Mouse (Mus musculus) kidney, embryonic 16.5 days (tissue): ENCODE data around the gene Spock2. TPM values are rescaled to one million over a fixed set of nuclear protein-coding genes. Genes with fewer than 3 reads are reported as not detected.
"Not testable (repeated sequence)": the region's sequence is repeated elsewhere in the genome, so short reads cannot be mapped to it uniquely, and the experiment has no call there.

Source experiments
- ATAC-seq: fragments of 200-750 bp; cut with Nextera tagmentation; 2 replicates; pipeline ENCODE4 v1.8.0; 2017; ENCODE audit warnings: moderate TSS enrichment; ENCODE audit not compliant: low FRiP score, low TSS enrichment
- H3K27ac ChIP-seq: fragments of 300-500 bp; sonication (generic); 2 replicates; pipeline ENCODE4 v1.5.1; 2014; ENCODE audit warnings: low read length
- H3K27me3 ChIP-seq: fragments of 300-500 bp; sonication (generic); 2 replicates; pipeline ENCODE4 v1.6.1; 2014; ENCODE audit warnings: low read length, control low read depth, mixed read lengths; ENCODE audit not compliant: insufficient read depth
- H3K36me3 ChIP-seq: fragments of 300-500 bp; sonication (generic); 2 replicates; pipeline ENCODE4 v1.6.1; 2014; ENCODE audit warnings: low read length, control low read depth, mixed read lengths; ENCODE audit not compliant: insufficient read depth
- H3K4me1 ChIP-seq: fragments of 300-500 bp; sonication (generic); 2 replicates; pipeline ENCODE4 v1.6.1; 2014; ENCODE audit warnings: low read length, control low read depth, mixed read lengths; ENCODE audit not compliant: insufficient read depth
- H3K4me2 ChIP-seq: fragments of 300-500 bp; sonication (generic); replicated peaks from 2 replicates; pipeline ENCODE4 v1.6.1; 2014; ENCODE audit warnings: low read depth, low read length
- H3K4me3 ChIP-seq: fragments of 300-500 bp; sonication (generic); 2 replicates; pipeline ENCODE4 v1.5.1; 2014; ENCODE audit warnings: mild to moderate bottlenecking, low read length
- H3K9ac ChIP-seq: fragments of 300-500 bp; sonication (generic); replicated peaks from 2 replicates; pipeline ENCODE4 v1.6.1; 2014; ENCODE audit warnings: low read length
- H3K9me3 ChIP-seq: fragments of 300-500 bp; sonication (generic); 2 replicates; pipeline ENCODE4 v1.6.1; 2016; ENCODE audit warnings: low read length, control low read depth
- WGBS: fragments of 180-500 bp; shearing (Covaris S2); extraction: QIAGEN DNeasy Blood & Tissue Kit; methylation state at CpG from one replicate; pipeline ENCODE4 v1.1.7; 2014; 5-methylcytosine and 5-hydroxymethylcytosine counted together
- polyA plus RNA-seq: library from polyadenylated mRNA; unstranded; fragments of >200 nt; fragmentation: Nextera tagmentation; extraction: Ambion mirVana; gene quantifications from 2 replicates; pipeline ENCODE4 v1.2.1, GENCODE M21; 2015

Spock2 gene
- polyA plus RNA-seq, 1 experiment from 2014 or later: 47.1 TPM

DNA sequence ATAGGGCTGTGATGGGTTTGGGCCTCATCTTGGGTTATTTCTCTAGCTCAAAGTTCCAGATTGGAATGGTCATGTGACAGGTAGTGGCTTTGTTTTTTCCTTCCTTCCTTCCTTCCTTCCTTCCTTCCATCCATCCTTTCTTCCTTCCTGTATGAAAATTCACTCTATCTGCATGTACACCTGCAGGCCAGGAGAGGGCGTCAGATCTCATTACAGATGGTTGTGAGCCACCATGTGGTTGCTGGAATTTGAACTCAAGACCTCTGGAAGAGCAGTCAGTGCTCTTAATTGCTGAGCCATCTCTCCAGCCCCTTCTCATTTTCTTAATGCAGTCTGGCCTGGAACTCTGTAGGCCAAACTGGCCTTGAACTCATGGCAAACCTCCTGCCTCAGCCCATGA, 30.0 kb downstream of the Spock2 start:
- not testable (repeated sequence) for H3K27ac ChIP-seq, H3K9ac ChIP-seq, H3K27me3 ChIP-seq, H3K4me2 ChIP-seq, H3K9me3 ChIP-seq, ATAC-seq, H3K36me3 ChIP-seq, H3K4me1 ChIP-seq, H3K4me3 ChIP-seq
- 52% methylated on average over 1 of the region's 1 CpGs for WGBS

DNA sequence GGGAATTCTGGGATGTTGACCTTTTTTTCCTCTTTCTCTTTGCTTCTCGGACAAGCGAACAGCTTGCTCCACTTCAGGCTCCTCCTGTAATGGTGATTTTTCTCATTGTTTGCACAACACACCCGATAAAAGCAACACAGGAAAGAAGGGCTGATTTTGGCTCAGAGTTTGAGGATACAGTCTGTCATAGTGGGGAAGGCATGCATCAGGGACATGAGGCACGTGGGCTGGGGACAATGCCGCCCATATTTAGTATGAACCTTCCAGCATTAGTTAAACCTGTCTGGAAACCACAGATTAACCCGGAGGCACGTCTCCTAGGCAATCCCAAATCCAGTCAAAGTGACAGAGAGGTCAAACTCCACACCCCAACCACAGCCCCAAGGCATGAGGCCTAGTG, 30.9 kb downstream of the Spock2 start:
- H3K4me1 ChIP-seq: peaks cover 7% of the 10 kb centered on the region
- WGBS: 67% methylated on average over 7 of the region's 7 CpGs
- H3K36me3 ChIP-seq: no peaks in the 10 kb centered on the region
- ATAC-seq: no peak
- no peaks in the 10 kb centered on the region for H3K9me3 ChIP-seq
- no peak overlapping the region for H3K9ac ChIP-seq
- H3K4me3 ChIP-seq: no peak overlapping the region
- H3K27me3 ChIP-seq: no peaks in the 10 kb centered on the region
- H3K4me2 ChIP-seq: no peak overlapping the region
- H3K27ac ChIP-seq: no peak overlapping the region

DNA sequence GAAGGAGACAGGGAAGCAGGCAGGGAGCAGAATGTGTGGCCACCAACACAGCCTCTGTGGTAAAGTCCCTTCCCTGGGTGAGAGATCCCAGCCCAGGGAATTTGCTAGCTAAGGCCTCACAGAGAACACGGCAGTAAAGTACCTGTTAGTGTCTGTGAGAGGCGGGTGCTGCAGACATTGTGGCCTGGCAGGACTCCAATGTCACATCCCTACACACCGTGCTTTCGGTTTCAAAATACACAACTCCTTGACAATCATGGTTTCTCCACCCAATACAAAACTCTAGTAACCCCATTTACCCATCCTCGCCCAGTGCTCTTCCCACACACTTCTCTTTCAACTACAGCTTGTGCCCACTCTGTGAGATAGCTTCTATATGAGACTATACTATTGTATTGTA, 32.7 kb downstream of the Spock2 start:
- no peak overlapping the region for H3K9ac ChIP-seq
- H3K4me2 ChIP-seq: no peak overlapping the region
- 76% methylated on average over 5 of the region's 5 CpGs for WGBS
- H3K27ac ChIP-seq: no peak overlapping the region
- no peaks in the 10 kb centered on the region for H3K36me3 ChIP-seq
- H3K4me1 ChIP-seq: peaks cover 5% of the 10 kb centered on the region
- H3K9me3 ChIP-seq: no peaks in the 10 kb centered on the region
- ATAC-seq: no peak
- H3K27me3 ChIP-seq: no peaks in the 10 kb centered on the region
- no peak overlapping the region for H3K4me3 ChIP-seq

DNA sequence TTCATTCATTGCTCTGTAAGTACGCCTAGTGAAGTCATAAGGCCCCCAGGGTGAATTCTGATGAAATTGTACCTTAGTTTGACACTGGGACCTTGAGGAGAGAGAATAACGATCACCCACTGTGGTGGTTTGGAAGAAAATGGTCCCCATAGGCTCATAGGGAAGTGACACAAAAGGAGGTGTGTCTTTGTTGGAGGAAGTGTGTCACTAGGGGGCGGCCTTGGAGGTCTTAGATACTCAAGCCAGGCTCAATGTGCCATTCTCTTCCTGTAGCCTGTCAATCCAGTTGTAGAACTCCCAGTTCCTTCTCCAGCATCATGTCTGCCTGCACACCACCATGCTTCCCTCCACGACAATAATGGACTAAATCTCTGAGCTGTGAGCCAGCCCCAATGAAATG, 34.7 kb downstream of the Spock2 start:
- no peak for ATAC-seq
- no peak overlapping the region for H3K27ac ChIP-seq
- H3K4me2 ChIP-seq: no peak overlapping the region
- 85% methylated on average over 4 of the region's 4 CpGs for WGBS
- H3K4me3 ChIP-seq: no peak overlapping the region
- H3K27me3 ChIP-seq: no peaks in the 10 kb centered on the region
- no peaks in the 10 kb centered on the region for H3K9me3 ChIP-seq
- no peak overlapping the region for H3K9ac ChIP-seq
- H3K36me3 ChIP-seq: no peaks in the 10 kb centered on the region
- H3K4me1 ChIP-seq: no peaks in the 10 kb centered on the region

DNA sequence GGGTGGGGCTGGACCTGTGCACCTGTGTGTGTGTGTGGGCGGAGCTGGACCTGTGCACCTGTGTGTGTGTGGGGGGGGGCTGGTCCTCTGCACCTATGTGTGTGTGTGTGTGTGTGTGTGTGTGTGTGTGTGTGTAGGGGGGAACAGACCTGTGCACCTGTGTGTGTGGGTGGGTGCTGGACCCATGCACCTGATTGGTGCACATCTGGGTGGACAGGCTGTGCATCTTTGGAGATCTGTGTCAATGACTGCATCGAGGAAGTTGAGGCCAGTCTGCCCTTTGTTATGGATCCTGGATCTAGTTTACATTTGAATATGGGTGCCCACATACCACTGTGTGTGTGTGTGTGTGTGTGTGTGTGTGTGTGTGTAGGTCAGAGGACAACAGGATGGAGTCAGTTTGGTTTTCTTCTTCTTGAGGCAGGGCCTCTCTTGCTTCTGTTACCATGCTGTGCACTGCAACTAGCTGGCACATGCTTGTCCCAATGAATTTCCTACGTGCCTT, 35.7 kb downstream of the Spock2 start:
- Histone ChIP-seq H3K4me1 (no peaks in the 10 kb centered on the region), H3K27ac (no peak overlapping the region), H3K27me3 (no peaks in the 10 kb centered on the region), H3K36me3 (no peaks in the 10 kb centered on the region), H3K4me3 (no peak overlapping the region), H3K9ac (no peak overlapping the region), H3K4me2 (no peak overlapping the region), H3K9me3 (no peaks in the 10 kb centered on the region)
- ATAC-seq: no peak
- WGBS: 90% methylated on average over 3 of the region's 3 CpGs

DNA sequence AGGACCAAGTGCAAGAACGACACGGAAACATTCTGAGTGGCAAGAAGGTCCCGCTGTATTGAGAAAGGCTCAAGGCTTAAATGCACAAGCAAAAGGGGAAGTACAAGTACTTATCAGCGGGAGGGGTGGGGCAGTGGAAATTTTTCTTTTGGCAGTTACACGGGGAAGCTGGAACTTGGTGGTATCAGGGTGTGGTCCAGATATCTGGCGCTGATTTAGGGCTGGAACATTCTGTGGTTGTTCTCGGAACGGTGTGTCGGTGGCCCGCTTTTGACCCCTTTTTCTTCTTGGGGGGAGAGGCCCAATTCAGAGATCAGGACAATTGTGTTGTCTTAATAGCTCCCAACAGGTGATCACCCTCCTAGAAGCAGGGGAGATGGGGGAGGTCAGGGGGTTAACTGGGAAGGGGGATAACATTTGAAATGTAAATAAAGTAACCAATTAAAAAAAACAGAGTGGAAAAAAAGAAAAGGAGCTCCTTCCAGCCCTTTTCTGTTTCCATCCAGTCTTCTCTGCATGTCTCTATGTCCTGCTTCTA, 41.6 kb downstream of the Spock2 start:
- not testable (repeated sequence) for H3K9ac ChIP-seq, H3K9me3 ChIP-seq, H3K27me3 ChIP-seq, H3K4me1 ChIP-seq, H3K36me3 ChIP-seq, H3K4me3 ChIP-seq, ATAC-seq, H3K4me2 ChIP-seq, H3K27ac ChIP-seq
- whole genome bisulfite sequencing: 63% methylated on average over 10 of the region's 10 CpGs

DNA sequence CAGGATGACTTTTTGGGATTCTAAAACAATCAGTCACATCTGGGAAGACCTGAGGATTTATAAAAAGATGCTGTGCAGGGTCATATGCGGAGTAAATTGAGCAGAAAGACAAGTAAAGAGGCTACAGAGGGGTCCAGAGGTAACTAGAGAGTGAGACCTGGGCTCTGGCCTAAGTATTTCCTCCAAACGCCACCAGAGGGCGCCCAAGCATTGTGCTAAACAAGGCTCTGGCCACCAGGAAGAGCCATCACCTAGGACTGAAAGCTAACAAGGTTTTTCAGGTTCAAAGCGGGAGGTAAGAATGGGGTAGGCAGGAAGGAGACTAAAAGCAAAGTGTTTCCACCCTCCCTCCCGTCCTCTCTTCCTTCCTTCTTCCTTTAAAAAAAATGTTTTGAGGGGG, 42.1 kb downstream of the Spock2 start:
- Histone ChIP-seq H3K9ac (no peak overlapping the region), H3K27me3 (no peaks in the 10 kb centered on the region), H3K4me1 (no peaks in the 10 kb centered on the region), H3K4me3 (no peak overlapping the region), H3K4me2 (no peak overlapping the region), H3K9me3 (no peaks in the 10 kb centered on the region), H3K36me3 (no peaks in the 10 kb centered on the region), H3K27ac (no peak overlapping the region)
- ATAC-seq: 0 out of 2 replicates have a peak, but pooled peaks have one; percentile 67
- under 1% methylated on average over 5 of the region's 5 CpGs for WGBS

DNA sequence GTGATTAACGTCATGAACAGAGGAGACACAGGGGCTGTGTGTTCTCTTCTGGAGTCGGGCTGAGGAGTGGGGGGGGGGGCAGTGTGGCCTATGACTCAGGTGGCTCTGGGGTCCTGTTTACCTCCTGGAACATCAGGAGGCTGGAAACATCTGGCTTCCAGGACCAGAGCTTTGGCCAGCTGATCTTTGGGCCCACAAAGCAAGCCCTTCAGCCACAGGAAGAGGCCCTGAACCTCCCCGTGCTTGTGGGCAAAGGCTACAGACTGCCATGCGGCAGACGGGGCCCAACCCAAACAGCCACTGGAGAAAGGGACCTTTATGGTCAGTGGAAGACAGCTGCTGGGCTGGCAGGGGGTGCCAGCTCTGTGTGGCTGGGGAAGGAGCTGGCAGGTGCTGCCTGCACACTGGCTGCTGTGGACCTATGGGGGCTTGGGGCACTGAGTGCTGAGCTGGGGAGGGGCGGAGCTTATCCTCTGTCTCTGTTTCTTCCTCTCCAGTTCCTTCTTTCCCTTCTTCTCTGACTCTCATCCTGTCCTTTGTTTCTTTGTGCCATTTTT, 45.2 kb downstream of the Spock2 start:
- Histone ChIP-seq H3K27me3 (no peaks in the 10 kb centered on the region), H3K27ac (no peak overlapping the region), H3K36me3 (no peaks in the 10 kb centered on the region), H3K9ac (no peak overlapping the region), H3K4me2 (no peak overlapping the region), H3K9me3 (no peaks in the 10 kb centered on the region), H3K4me1 (no peaks in the 10 kb centered on the region), H3K4me3 (no peak overlapping the region)
- WGBS: 51% methylated on average over 6 of the region's 6 CpGs
- ATAC-seq: no peak

DNA sequence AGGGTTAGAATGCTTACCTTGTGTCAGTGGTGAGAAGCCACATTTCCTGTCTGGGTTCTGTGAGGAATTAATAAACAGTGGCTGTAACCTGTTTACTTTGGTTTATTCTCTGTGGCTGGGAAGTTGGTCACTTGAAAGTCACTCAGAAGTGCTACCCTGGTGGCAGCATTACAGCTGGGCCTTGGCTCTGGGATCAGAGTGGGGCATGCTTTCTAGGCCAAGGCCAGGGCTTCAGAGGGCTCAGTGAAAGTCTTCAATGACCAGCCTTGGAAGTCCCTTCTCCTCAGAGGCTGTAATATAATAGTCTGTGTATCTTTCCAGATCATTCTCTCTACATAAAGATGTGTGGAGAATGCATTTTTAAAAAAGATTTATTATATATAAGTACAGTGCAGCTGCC, 50.0 kb downstream of the Spock2 start:
- H3K36me3 ChIP-seq: no peaks in the 10 kb centered on the region
- H3K9ac ChIP-seq: no peak overlapping the region
- H3K4me2 ChIP-seq: no peak overlapping the region
- no peaks in the 10 kb centered on the region for H3K27me3 ChIP-seq
- no peak for ATAC-seq
- H3K9me3 ChIP-seq: no peaks in the 10 kb centered on the region
- H3K27ac ChIP-seq: no peak overlapping the region
- no peaks in the 10 kb centered on the region for H3K4me1 ChIP-seq
- H3K4me3 ChIP-seq: no peak overlapping the region

DNA sequence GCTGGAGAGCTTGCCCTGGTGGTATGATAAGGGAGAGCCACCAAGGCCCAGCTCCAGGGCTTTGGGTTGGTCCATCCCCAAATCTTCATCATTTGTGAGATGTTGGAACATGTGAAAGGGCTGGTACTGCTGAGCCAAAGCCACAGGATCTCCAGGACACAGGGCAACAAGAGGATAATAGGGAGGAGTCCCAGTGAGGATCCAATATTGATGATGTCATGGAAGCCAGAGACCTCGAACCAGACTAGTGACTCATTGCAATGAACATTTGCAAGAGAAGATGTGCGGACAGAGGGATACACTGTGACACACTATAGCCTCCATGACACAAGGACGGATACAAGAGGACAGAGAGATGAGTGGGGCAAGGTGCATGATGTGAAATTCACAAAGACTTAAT, 52.1 kb downstream of the Spock2 start:
- no peaks in the 10 kb centered on the region for H3K9me3 ChIP-seq
- H3K27me3 ChIP-seq: no peaks in the 10 kb centered on the region
- no peak for ATAC-seq
- H3K9ac ChIP-seq: no peak overlapping the region
- H3K4me2 ChIP-seq: no peak overlapping the region
- H3K4me1 ChIP-seq: no peaks in the 10 kb centered on the region
- H3K27ac ChIP-seq: no peak overlapping the region
- no peaks in the 10 kb centered on the region for H3K36me3 ChIP-seq
- WGBS: 92% methylated on average over 3 of the region's 3 CpGs
- no peak overlapping the region for H3K4me3 ChIP-seq
